Mouse (Mus musculus): ENCODE results near the gene Rps29.

The Rps29 gene

GRCm38 (mm10) chr12:69158765-69159577 lies at the start of gene Rps29:
Rps29 (minus strand) TSS chr12:69159186.
- DNase-seq: peak; percentile 98

- no peak for DNase-seq
These were observed 49.5 kb upstream of the Rps29 start for GRCm38 (mm10) chr12:69208520-69208919.

- no peak for DNase-seq
These were observed 48.9 kb upstream of the Rps29 start for GRCm38 (mm10) chr12:69207926-69208325.

- no peak for DNase-seq
These were observed 48.4 kb upstream of the Rps29 start for GRCm38 (mm10) chr12:69207396-69207795.

GRCm38 (mm10) chr12:69204052-69204833 lies 45.3 kb upstream of the Rps29 start, which contains the start of gene Gm49384:
Gm49384 (minus strand) TSS chr12:69204267.
- DNase-seq: no peak

- DNase-seq: no peak
These were observed 40.0 kb upstream of the Rps29 start for GRCm38 (mm10) chr12:69198985-69199384.

GRCm38 (mm10) chr12:69198164-69198535 lies 39.2 kb upstream of the Rps29 start, which contains the start of gene Dnaaf2:
Dnaaf2 (minus strand) TSS chr12:69198429.
- DNase-seq: peak; percentile 90 to 91

GRCm38 (mm10) chr12:69197378-69198163 lies 38.6 kb upstream of the Rps29 start:
- peak; percentile 53 to 72 for DNase-seq

- peak; percentile 71 to 85 for DNase-seq
These were observed 37.7 kb upstream of the Rps29 start, which contains the start of gene Gm49383 for GRCm38 (mm10) chr12:69196444-69197377. Gm49383 (minus strand) TSS chr12:69197104.

GRCm38 (mm10) chr12:69192637-69193036 lies 33.7 kb upstream of the Rps29 start:
- no peak for DNase-seq

GRCm38 (mm10) chr12:69191396-69191795 lies 32.4 kb upstream of the Rps29 start:
- DNase-seq: no peak

GRCm38 (mm10) chr12:69190522-69190921 lies 31.5 kb upstream of the Rps29 start:
- no peak for DNase-seq

- no peak for DNase-seq
These were observed 31.1 kb upstream of the Rps29 start for GRCm38 (mm10) chr12:69190074-69190473.

GRCm38 (mm10) chr12:69186811-69187471 lies 28.0 kb upstream of the Rps29 start:
- DNase-seq: peak; percentile 56 to 66

- no peak for DNase-seq
These were observed 26.4 kb upstream of the Rps29 start for GRCm38 (mm10) chr12:69185371-69185770.

GRCm38 (mm10) chr12:69184342-69185295 lies 25.6 kb upstream of the Rps29 start:
- peak; percentile 59 to 76 for DNase-seq

GRCm38 (mm10) chr12:69183583-69184308 lies 24.8 kb upstream of the Rps29 start, which contains the start of the genes Rpl36al and Mgat2:
Rpl36al (minus strand) TSS chr12:69184083.
Mgat2 (plus strand) TSS chr12:69184157.
- DNase-seq: peak; percentile 100

GRCm38 (mm10) chr12:69181800-69182199 lies 22.8 kb upstream of the Rps29 start:
- DNase-seq: no peak

- DNase-seq: peak; percentile 40 to 63
These were observed 20.4 kb upstream of the Rps29 start for GRCm38 (mm10) chr12:69179371-69179770.
